In genomic region chr3:35693039-35693438, GRCm38 (mm10) we compare ENCODE assay signal across 8 mouse cellular contexts.
DNase-seq lines count a peak whose midpoint lies in the region; ATAC-seq and TF ChIP-seq lines count a peak whose summit lies in the region.

No protein-coding gene starts in this region.

- TF ChIP-seq CTCF in cortical plate, adult 2 months (IDR thresholded peaks at IDR 0.05; ENCODE audit: extremely low read depth, insufficient read depth, low read length) = peak; percentile 91
- TF ChIP-seq CTCF in liver, adult 2 months (IDR thresholded peaks at IDR 0.05; ENCODE audit: low read depth, low read length) = peak; percentile 55; the same call in 1 of the 2 replicates

- 61% methylated on average over 6 of the region's 6 CpGs for WGBS in hindbrain, embryonic 10.5 days
- WGBS in hindbrain, embryonic 12.5 days = 51% methylated on average over 6 of the region's 6 CpGs
- 42% methylated on average over 6 of the region's 6 CpGs for WGBS in kidney, embryonic 16.5 days
- 42% methylated on average over 6 of the region's 6 CpGs for WGBS in liver, adult 2 months

- H3K27me3 ChIP-seq in hindbrain, embryonic 10.5 days (ENCODE audit: insufficient read depth, poor library complexity, severe bottlenecking) = no peaks in the 10 kb centered on the region
- H3K27me3 ChIP-seq in hindbrain, embryonic 12.5 days = no peaks in the 10 kb centered on the region
- no peaks in the 10 kb centered on the region for H3K27me3 ChIP-seq in kidney, embryonic 16.5 days (ENCODE audit: insufficient read depth, low read length)
- no peaks in the 10 kb centered on the region for H3K27me3 ChIP-seq in liver, adult 2 months (ENCODE audit: control insufficient read depth, insufficient read depth, low read length)
- H3K27me3 ChIP-seq in myocyte (ENCODE audit: control insufficient read depth, insufficient read depth, insufficient read length) = no peaks in the 10 kb centered on the region
- no peaks in the 10 kb centered on the region for H3K27me3 ChIP-seq in splenic B cell, adult 2 months (ENCODE audit: control insufficient read depth, insufficient read depth, low read length, poor library complexity, severe bottlenecking)

- no peaks in the 10 kb centered on the region for H3K9me3 ChIP-seq in hindbrain, embryonic 10.5 days
- no peaks in the 10 kb centered on the region for H3K9me3 ChIP-seq in hindbrain, embryonic 12.5 days (replicated peaks)
- no peaks in the 10 kb centered on the region for H3K9me3 ChIP-seq in kidney, embryonic 16.5 days (ENCODE audit: low read length)

- no peak overlapping the region for H3K4me2 ChIP-seq in hindbrain, embryonic 12.5 days (replicated peaks)
- H3K4me2 ChIP-seq in kidney, embryonic 16.5 days (replicated peaks; ENCODE audit: low read depth, low read length) = no peak overlapping the region
- H3K4me2 ChIP-seq in myocyte (ENCODE audit: low read depth) = no peak overlapping the region

- H3K9ac ChIP-seq in hindbrain, embryonic 12.5 days = no peak overlapping the region
- H3K9ac ChIP-seq in kidney, embryonic 16.5 days (replicated peaks; ENCODE audit: low read length) = no peak overlapping the region
- no peak overlapping the region for H3K9ac ChIP-seq in liver, adult 2 months (ENCODE audit: low read depth, low read length)

- no peak for TF ChIP-seq POLR2A in cortical plate, adult 2 months (IDR thresholded peaks at IDR 0.05; ENCODE audit: extremely low read depth, insufficient read depth, low read length)
- no peak for TF ChIP-seq POLR2A in liver, adult 2 months (IDR thresholded peaks at IDR 0.05; ENCODE audit: extremely low read depth, insufficient read depth, low read length)
- no peak for TF ChIP-seq POLR2A in myocyte (IDR thresholded peaks at IDR 0.05; ENCODE audit: insufficient read length, low read depth)

- H3K36me3 ChIP-seq in hindbrain, embryonic 10.5 days = no peaks in the 10 kb centered on the region
- H3K36me3 ChIP-seq in hindbrain, embryonic 12.5 days = no peaks in the 10 kb centered on the region
- no peaks in the 10 kb centered on the region for H3K36me3 ChIP-seq in kidney, embryonic 16.5 days (ENCODE audit: insufficient read depth, low read length)
- no peaks in the 10 kb centered on the region for H3K36me3 ChIP-seq in liver, adult 2 months (ENCODE audit: control insufficient read depth, insufficient read depth, low read length)
- no peaks in the 10 kb centered on the region for H3K36me3 ChIP-seq in myocyte (ENCODE audit: control insufficient read depth, insufficient read depth)
- no peaks in the 10 kb centered on the region for H3K36me3 ChIP-seq in splenic B cell, adult 2 months (ENCODE audit: control insufficient read depth, insufficient read depth, low read length, poor library complexity, severe bottlenecking)

- DNase-seq in hindbrain, embryonic 10.5 days (ENCODE audit: low spot score) = peak; percentile 64
- DNase-seq in gastrocnemius, postnatal 10 days = peak; percentile 27
- DNase-seq in liver, adult 2 months (ENCODE audit: extremely low read depth, low read depth, low spot score) = peak; percentile 54
- peak; percentile 90 for DNase-seq in splenic B cell, adult 2 months (ENCODE audit: low read depth, low spot score)

- no peaks in the 10 kb centered on the region for H3K4me1 ChIP-seq in hindbrain, embryonic 10.5 days (replicated peaks)
- H3K4me1 ChIP-seq in hindbrain, embryonic 12.5 days = no peaks in the 10 kb centered on the region
- no peaks in the 10 kb centered on the region for H3K4me1 ChIP-seq in cortical plate, adult 2 months (ENCODE audit: control insufficient read depth, insufficient read depth, low read length)
- H3K4me1 ChIP-seq in kidney, embryonic 16.5 days (ENCODE audit: insufficient read depth, low read length) = no peaks in the 10 kb centered on the region
- H3K4me1 ChIP-seq in liver, adult 2 months (ENCODE audit: control insufficient read depth, insufficient read depth, low read length) = no peaks in the 10 kb centered on the region

- no peaks in the 10 kb centered on the region for H3K79me2 ChIP-seq in liver, adult 2 months (ENCODE audit: control insufficient read depth, insufficient read depth, low read length)
- no peaks in the 10 kb centered on the region for H3K79me2 ChIP-seq in myocyte (ENCODE audit: control insufficient read depth, insufficient read depth)

- ATAC-seq in hindbrain, embryonic 12.5 days (ENCODE audit: low FRiP score) = no peak; the same call in 1 of the 2 replicates
- peak; percentile 85; the same call in 1 of the 2 replicates for ATAC-seq in kidney, embryonic 16.5 days (ENCODE audit: low FRiP score, low TSS enrichment)

- H3ac ChIP-seq in myocyte (ENCODE audit: control insufficient read depth, insufficient read length) = no peak overlapping the region

- H3K4me3 ChIP-seq in hindbrain, embryonic 10.5 days = no peak overlapping the region
- no peak overlapping the region for H3K4me3 ChIP-seq in hindbrain, embryonic 12.5 days
- no peak overlapping the region for H3K4me3 ChIP-seq in cortical plate, adult 2 months (ENCODE audit: insufficient read depth, low read length)
- no peak overlapping the region for H3K4me3 ChIP-seq in kidney, embryonic 16.5 days (ENCODE audit: low read length)
- H3K4me3 ChIP-seq in liver, adult 2 months (ENCODE audit: insufficient read depth, low read depth, low read length) = no peak overlapping the region
- H3K4me3 ChIP-seq in myocyte = no peak overlapping the region

- H3K27ac ChIP-seq in hindbrain, embryonic 10.5 days = no peak overlapping the region
- H3K27ac ChIP-seq in hindbrain, embryonic 12.5 days = no peak overlapping the region
- no peak overlapping the region for H3K27ac ChIP-seq in cortical plate, adult 2 months (ENCODE audit: insufficient read depth, low read length)
- H3K27ac ChIP-seq in kidney, embryonic 16.5 days (ENCODE audit: low read length) = no peak overlapping the region
- no peak overlapping the region for H3K27ac ChIP-seq in liver, adult 2 months (replicated peaks; ENCODE audit: insufficient read depth, low read depth, low read length)

TF ChIP-seq in myocyte, 11 proteins besides CTCF, POLR2A, EP300 and RAD21:
- no peak for TF ChIP-seq MYOG (IDR thresholded peaks at IDR 0.05; ENCODE audit: control insufficient read depth in 1 of 3, insufficient read depth in 1 of 3, insufficient read length in 2 of 3, low read depth in 2 of 3)
- TF ChIP-seq USF1 (IDR thresholded peaks at IDR 0.05; ENCODE audit: low read depth) = peak; percentile 84

Comparison
In these comparisons a context has a peak if more than half of its experiments do, and no peak if none do; other contexts are left out.
1. DNase-seq: peak in every context shown above with its lines; median percentile 90 in splenic B cell, adult 2 months; 64 in hindbrain, embryonic 10.5 days; 54 in liver, adult 2 months; 27 in gastrocnemius, postnatal 10 days.